Mouse (Mus musculus) intestine, postnatal 0 days (tissue): ENCODE data around the gene Ahnak. TPM values are rescaled to one million over a fixed set of nuclear protein-coding genes. Genes with fewer than 3 reads are reported as not detected.

Source experiments
- ATAC-seq: fragments of 200-750 bp; cut with Nextera tagmentation; 2 replicates; pipeline ENCODE4 v1.8.0; 2017; ENCODE audit warnings: mild to moderate bottlenecking, moderate TSS enrichment, moderate library complexity
- H3K27ac ChIP-seq: fragments of 300-500 bp; sonication (generic); 2 replicates; pipeline ENCODE4 v1.5.1; 2014; ENCODE audit warnings: mild to moderate bottlenecking, low read depth, low read length, moderate library complexity
- H3K27me3 ChIP-seq: fragments of 300-500 bp; sonication (generic); replicated peaks from 2 replicates; pipeline ENCODE4 v1.6.1; 2014; ENCODE audit warnings: low read length, mixed read lengths; ENCODE audit not compliant: control insufficient read depth, insufficient read depth
- H3K36me3 ChIP-seq: fragments of 300-500 bp; sonication (generic); 2 replicates; pipeline ENCODE4 v1.6.1; 2014; ENCODE audit warnings: mild to moderate bottlenecking, moderate library complexity; ENCODE audit not compliant: control insufficient read depth, insufficient read depth
- H3K4me1 ChIP-seq: fragments of 300-500 bp; sonication (generic); replicated peaks from 2 replicates; pipeline ENCODE4 v1.6.1; 2014; ENCODE audit warnings: antibody characterized with exemption, low read length, mixed read lengths; ENCODE audit not compliant: control insufficient read depth, insufficient read depth
- H3K4me2 ChIP-seq: fragments of 300-500 bp; sonication (generic); replicated peaks from 2 replicates; pipeline ENCODE4 v1.6.1; 2014; ENCODE audit warnings: low read depth, mild to moderate bottlenecking, moderate library complexity
- H3K4me3 ChIP-seq: fragments of 300-500 bp; sonication (generic); 2 replicates; pipeline ENCODE4 v1.5.1; 2014; ENCODE audit warnings: low read depth, low read length
- H3K9ac ChIP-seq: fragments of 300-500 bp; sonication (generic); 2 replicates; pipeline ENCODE4 v1.6.1; 2014; ENCODE audit warnings: mild to moderate bottlenecking, low read depth, low read length
- H3K9me3 ChIP-seq: fragments of 300-500 bp; sonication (generic); 2 replicates; pipeline ENCODE4 v1.6.1; 2016; ENCODE audit warnings: mixed run types; ENCODE audit not compliant: control insufficient read depth
- CTCF ChIP-seq: sonication (generic); IDR thresholded peaks from 2 replicates; pipeline ENCODE4 v1.5.1; 2016; ENCODE audit warnings: low read depth, mild to moderate bottlenecking, control low read depth, antibody characterized with exemption, moderate library complexity
- WGBS: fragments of 180-500 bp; shearing (Covaris S2); extraction: QIAGEN DNeasy Blood & Tissue Kit; methylation state at CpG from one replicate; pipeline ENCODE4 v1.1.7; 2014; 5-methylcytosine and 5-hydroxymethylcytosine counted together
- polyA plus RNA-seq: library from polyadenylated mRNA; unstranded; fragments of >200 nt; fragmentation: Nextera tagmentation; extraction: Ambion mirVana; gene quantifications from 2 replicates; pipeline ENCODE4 v1.2.1, GENCODE M21; 2015

Gene Ahnak
- polyA plus RNA-seq, 1 experiment from 2014 or later: 26.2 TPM

DNA sequence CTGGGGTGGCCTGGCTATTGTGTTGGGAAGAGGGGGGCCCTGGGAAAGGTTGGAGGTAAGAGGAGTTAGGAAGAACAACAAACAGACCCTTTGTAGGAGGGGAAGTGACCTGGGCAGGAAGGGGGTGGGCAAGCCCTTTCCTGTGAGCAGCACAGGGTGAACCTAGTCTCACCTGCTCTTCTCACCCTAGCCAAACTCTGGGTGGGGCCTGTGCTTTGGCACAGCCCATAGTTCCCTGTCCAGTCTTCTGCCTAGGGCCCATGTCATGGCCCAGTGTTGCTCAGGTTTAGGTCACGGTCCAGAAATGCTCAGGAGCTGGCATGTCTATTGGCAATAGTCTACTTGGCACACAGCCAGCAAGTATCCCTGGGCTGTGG lies 118.3 kb downstream of the Ahnak start:
- no peak for ATAC-seq
- 35% methylated on average over 1 of the region's 1 CpGs for WGBS
- no peaks in the 10 kb centered on the region for H3K27me3 ChIP-seq
- H3K27ac ChIP-seq: no peak overlapping the region; the same call in 1 of the 2 replicates
- 0 out of 2 replicates have a peak overlapping the region, but pooled peaks have one; percentile 10 for H3K4me2 ChIP-seq
- TF ChIP-seq CTCF: no peak
- no peaks in the 10 kb centered on the region for H3K9me3 ChIP-seq
- no peak overlapping the region for H3K9ac ChIP-seq
- H3K36me3 ChIP-seq: no peaks in the 10 kb centered on the region
- H3K4me1 ChIP-seq: peaks cover 9% of the 10 kb centered on the region
- H3K4me3 ChIP-seq: no peak overlapping the region

DNA sequence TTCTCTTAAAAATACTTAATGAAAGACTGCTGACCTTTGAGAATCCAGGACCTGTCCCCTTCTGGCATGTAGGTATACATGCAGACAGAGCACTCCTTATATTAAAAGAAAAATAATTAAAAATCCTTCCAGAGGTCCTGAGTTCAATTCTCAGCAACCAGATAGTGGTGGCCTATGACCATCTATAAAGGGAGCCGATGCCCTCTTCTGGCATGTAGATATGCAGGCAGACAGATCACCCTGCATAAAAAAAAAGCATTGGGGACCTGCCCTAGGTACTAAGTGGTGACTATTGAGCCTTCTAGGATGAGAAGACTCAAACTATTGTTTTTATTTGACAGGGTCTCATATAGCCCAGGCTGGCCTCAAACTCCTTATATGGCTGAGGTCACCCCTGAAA lies 119.5 kb downstream of the Ahnak start:
- no peak overlapping the region for H3K4me3 ChIP-seq
- no peaks in the 10 kb centered on the region for H3K27me3 ChIP-seq
- no peak overlapping the region for H3K4me2 ChIP-seq
- no peak overlapping the region for H3K27ac ChIP-seq
- no peaks in the 10 kb centered on the region; the same call in 1 of the 2 replicates for H3K36me3 ChIP-seq
- peak; percentile 39 for TF ChIP-seq CTCF
- H3K9ac ChIP-seq: no peak overlapping the region
- ATAC-seq: no peak
- peaks cover 9% of the 10 kb centered on the region for H3K4me1 ChIP-seq
- 84% methylated on average over 1 of the region's 1 CpGs for whole genome bisulfite sequencing
- H3K9me3 ChIP-seq: no peaks in the 10 kb centered on the region

DNA sequence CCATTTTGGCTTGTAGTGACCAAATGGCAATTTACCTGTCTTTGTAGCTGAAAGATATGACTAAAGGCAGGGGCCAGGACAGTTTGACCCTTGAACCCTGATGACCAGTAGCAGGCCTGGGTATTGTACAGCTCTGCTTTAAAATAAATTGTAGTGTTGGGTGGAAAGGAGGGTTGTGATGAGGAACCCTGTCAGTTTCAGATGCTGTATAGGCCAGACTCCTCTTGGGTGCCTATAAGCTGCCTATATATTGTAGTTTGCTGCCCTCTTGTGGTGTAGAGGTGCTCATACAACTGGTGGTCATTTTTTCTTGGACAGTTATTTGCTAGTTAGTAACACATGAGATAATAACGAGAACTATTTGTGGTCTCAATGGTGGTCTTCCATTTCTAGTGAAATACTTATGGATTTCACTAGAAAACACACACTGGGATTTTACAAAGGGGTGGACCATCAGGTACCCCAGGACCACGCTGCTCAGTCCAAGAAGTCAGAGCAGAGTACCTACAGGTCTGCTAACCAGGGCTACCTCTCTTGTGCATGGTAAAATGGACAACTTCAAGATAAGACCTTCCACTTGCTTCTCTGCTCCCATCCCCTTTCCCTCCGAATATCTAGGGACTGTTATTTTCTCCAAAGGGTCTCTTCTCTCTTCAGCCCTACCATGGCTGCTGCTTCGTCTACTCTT lies 121.2 kb downstream of the Ahnak start:
- WGBS: 57% methylated on average over 4 of the region's 4 CpGs
- Histone ChIP-seq H3K4me1 (peaks cover 9% of the 10 kb centered on the region), H3K27me3 (no peaks in the 10 kb centered on the region), H3K4me3 (no peak overlapping the region), H3K36me3 (no peaks in the 10 kb centered on the region; the same call in 1 of the 2 replicates), H3K4me2 (no peak overlapping the region), H3K9ac (no peak overlapping the region), H3K27ac (no peak overlapping the region), H3K9me3 (no peaks in the 10 kb centered on the region)
- peak; percentile 87 for TF ChIP-seq CTCF
- ATAC-seq: 0 out of 2 replicates have a peak, but pooled peaks have one; percentile 33

DNA sequence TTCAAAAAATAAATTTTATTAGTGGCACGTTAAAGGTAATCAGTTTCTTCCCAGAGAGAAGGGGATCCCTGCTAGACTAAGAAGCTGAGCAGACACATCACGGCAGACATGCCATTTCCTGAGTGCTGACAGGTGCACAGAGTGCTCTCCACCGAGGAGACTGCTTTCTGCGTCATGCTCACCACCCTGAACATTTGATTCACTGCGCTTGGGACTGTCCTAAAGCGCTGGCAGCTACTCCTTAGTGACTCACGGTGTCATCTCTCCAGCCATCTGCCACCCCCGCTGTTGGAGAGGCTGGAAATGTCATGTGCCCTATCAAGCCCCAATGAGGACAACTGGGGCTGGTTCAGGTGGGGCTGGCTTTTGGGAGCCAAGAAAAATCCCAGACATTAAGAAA lies 123.0 kb downstream of the Ahnak start:
- no peak overlapping the region for H3K4me3 ChIP-seq
- no peak for ATAC-seq
- H3K4me1 ChIP-seq: peaks cover 3% of the 10 kb centered on the region; the same call in 1 of the 2 replicates
- H3K27ac ChIP-seq: no peak overlapping the region
- H3K36me3 ChIP-seq: no peaks in the 10 kb centered on the region; the same call in 1 of the 2 replicates
- no peaks in the 10 kb centered on the region for H3K9me3 ChIP-seq
- no peaks in the 10 kb centered on the region for H3K27me3 ChIP-seq
- TF ChIP-seq CTCF: no peak
- 69% methylated on average over 8 of the region's 8 CpGs for WGBS
- H3K4me2 ChIP-seq: no peak overlapping the region
- H3K9ac ChIP-seq: no peak overlapping the region

DNA sequence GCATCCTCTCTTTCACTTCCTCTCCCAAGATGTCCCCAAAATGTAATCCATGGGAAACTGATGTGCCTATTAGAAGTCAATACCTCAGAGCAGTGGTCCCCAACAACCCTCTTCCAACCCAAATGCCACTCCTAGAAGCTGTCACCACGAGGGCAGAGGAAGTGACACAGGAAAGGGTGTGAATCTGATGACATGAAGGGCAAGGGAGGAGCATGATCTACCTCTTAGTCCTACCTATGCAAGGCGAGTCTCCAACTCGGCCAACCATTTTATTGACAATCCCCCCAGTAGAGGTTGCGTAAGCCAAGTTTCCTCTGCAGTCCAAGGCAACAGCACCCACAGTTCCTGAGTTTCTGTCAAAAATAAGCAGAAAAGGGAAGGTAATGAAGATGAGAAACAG lies 127.2 kb downstream of the Ahnak start:
- WGBS: 61% methylated on average over 4 of the region's 4 CpGs
- Histone ChIP-seq H3K27ac (no peak overlapping the region), H3K27me3 (no peaks in the 10 kb centered on the region), H3K9ac (no peak overlapping the region), H3K4me1 (no peaks in the 10 kb centered on the region), H3K4me2 (no peak overlapping the region), H3K4me3 (no peak overlapping the region), H3K36me3 (no peaks in the 10 kb centered on the region; the same call in 1 of the 2 replicates), H3K9me3 (no peaks in the 10 kb centered on the region)
- no peak for ATAC-seq
- no peak for TF ChIP-seq CTCF

DNA sequence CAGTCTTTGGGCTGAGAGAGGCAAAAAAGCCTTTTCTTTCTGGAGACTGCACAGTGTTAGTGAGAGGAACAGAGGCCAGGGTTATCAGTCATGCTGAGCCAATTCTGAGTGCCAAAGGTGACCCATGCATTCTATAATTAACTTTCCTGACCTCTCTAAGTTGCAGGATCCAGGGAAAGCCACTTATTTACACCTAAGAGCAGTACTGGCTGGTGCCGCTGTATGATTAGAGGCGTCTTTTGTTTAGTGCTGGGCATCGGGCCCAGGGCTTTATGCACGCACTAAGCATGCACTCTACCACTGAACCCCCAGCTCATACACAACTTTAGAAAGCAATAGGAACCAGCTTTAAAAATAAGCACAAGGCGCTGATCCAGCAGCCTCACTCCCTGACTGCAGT lies 128.2 kb downstream of the Ahnak start:
- H3K9ac ChIP-seq: no peak overlapping the region
- no peak overlapping the region for H3K4me3 ChIP-seq
- no peaks in the 10 kb centered on the region for H3K4me1 ChIP-seq
- WGBS: 76% methylated on average over 5 of the region's 5 CpGs
- ATAC-seq: no peak
- H3K9me3 ChIP-seq: no peaks in the 10 kb centered on the region
- no peaks in the 10 kb centered on the region; the same call in 1 of the 2 replicates for H3K36me3 ChIP-seq
- no peak for TF ChIP-seq CTCF
- no peaks in the 10 kb centered on the region for H3K27me3 ChIP-seq
- H3K4me2 ChIP-seq: no peak overlapping the region
- no peak overlapping the region for H3K27ac ChIP-seq
